Mouse (Mus musculus) heart, embryonic 11.5 days (tissue): ENCODE data around the gene Rpl19. TPM values are rescaled to one million over a fixed set of nuclear protein-coding genes. Genes with fewer than 3 reads are reported as not detected.

Experiments used
- ATAC-seq: fragments of 200-750 bp; cut with Nextera tagmentation; replicated peaks from 2 replicates; pipeline ENCODE4 v1.8.0; 2017; ENCODE audit warnings: moderate library complexity; ENCODE audit not compliant: insufficient number of reproducible peaks, low FRiP score, low TSS enrichment
- H3K27ac ChIP-seq: fragments of 300-500 bp; sonication (generic); 2 replicates; pipeline ENCODE4 v1.5.1; 2014; ENCODE audit warnings: mild to moderate bottlenecking, low read depth, low read length
- H3K27me3 ChIP-seq: fragments of 300-500 bp; sonication (generic); 2 replicates; pipeline ENCODE4 v1.6.1; 2014; ENCODE audit warnings: mild to moderate bottlenecking, low read length, mixed read lengths; ENCODE audit not compliant: control insufficient read depth, insufficient read depth
- H3K36me3 ChIP-seq: fragments of 300-500 bp; sonication (generic); 2 replicates; pipeline ENCODE4 v1.6.1; 2014; ENCODE audit warnings: mild to moderate bottlenecking, low read length, moderate library complexity, mixed read lengths; ENCODE audit not compliant: control insufficient read depth, insufficient read depth
- H3K4me1 ChIP-seq: fragments of 300-500 bp; sonication (generic); 2 replicates; pipeline ENCODE4 v1.6.1; 2014; ENCODE audit warnings: low read length; ENCODE audit not compliant: control insufficient read depth, insufficient read depth
- H3K4me2 ChIP-seq: fragments of 300-500 bp; sonication (generic); 2 replicates; pipeline ENCODE4 v1.6.1; 2014; ENCODE audit warnings: mild to moderate bottlenecking, moderate library complexity
- H3K4me3 ChIP-seq: fragments of 300-500 bp; sonication (generic); 2 replicates; pipeline ENCODE4 v1.5.1; 2014; ENCODE audit warnings: low read depth, low read length
- H3K9ac ChIP-seq: fragments of 300-500 bp; sonication (generic); 2 replicates; pipeline ENCODE4 v1.6.1; 2014; ENCODE audit warnings: mild to moderate bottlenecking, low read depth, low read length, moderate library complexity
- H3K9me3 ChIP-seq: fragments of 300-500 bp; sonication (generic); replicated peaks from 2 replicates; pipeline ENCODE4 v1.6.1; 2016; ENCODE audit warnings: low read length; ENCODE audit not compliant: control insufficient read depth
- WGBS: fragments of 180-500 bp; shearing (Covaris S2); extraction: QIAGEN DNeasy Blood & Tissue Kit; methylation state at CpG from one replicate; pipeline ENCODE4 v1.1.7; 2014; ENCODE audit not compliant: insufficient replicate concordance; 5-methylcytosine and 5-hydroxymethylcytosine counted together
- polyA plus RNA-seq: library from polyadenylated mRNA; unstranded; fragments of >200 nt; fragmentation: Nextera tagmentation; extraction: Ambion mirVana; gene quantifications from 2 replicates; pipeline ENCODE4 v1.2.1, GENCODE M21; 2014

Rpl19 gene
- 855 and 888 TPM in 2 replicates for polyA plus RNA-seq

DNA sequence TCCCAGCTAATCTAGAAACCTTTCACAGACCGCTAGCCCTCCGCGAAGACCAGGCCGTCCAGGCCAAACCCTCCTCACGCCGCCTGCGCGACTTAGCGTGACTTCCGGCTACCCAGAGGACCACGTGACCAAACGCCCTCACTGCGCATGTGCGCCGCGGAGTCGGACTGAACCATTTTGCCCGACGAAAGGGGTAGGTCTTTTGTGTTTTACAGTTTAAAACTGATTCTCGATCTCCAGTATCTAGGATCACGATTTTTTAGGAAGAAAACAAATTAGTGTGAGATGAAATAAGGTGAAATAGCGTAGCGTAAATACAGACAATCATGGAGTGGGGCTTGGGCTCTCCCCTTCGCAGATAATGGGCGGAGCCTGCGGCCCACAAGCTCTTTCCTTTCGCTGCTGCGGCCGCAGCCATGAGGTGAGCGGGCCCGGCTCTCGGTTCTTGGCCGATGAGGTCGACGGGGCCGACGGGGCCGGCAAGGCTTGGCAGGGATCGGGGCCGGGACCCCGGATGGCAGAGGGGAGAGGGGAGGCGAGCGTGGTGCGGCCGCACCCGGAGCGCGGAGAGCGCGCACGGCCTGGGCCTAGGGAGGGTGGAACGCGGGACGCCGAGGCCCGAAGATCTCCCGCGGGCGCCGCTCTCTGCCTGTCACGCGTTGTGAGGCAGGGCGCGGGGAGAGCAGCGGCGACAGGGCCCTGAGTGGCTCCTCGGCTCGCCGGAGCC lies at the start of gene Rpl19:
Gene Rpl19, plus strand, starts transcription at position 141 of the 727 bp plus-strand sequence.
- H3K27ac ChIP-seq, result peak within 1 kb of the TSS; percentile 85
- H3K9ac ChIP-seq, result peak within 1 kb of the TSS; percentile 100
- peaks cover 21% of the 10 kb centered on the region for H3K36me3 ChIP-seq
- peak; percentile 70; the same call in 1 of the 2 replicates for ATAC-seq
- H3K9me3 ChIP-seq, result no peaks in the 10 kb centered on the region
- H3K4me1 ChIP-seq, result peaks cover 10% of the 10 kb centered on the region
- WGBS, result under 1% methylated on average over 69 of the region's 69 CpGs
- H3K4me2 ChIP-seq, result peak within 1 kb of the TSS; percentile 91
- no peaks in the 10 kb centered on the region for H3K27me3 ChIP-seq
- peak within 1 kb of the TSS; percentile 100 for H3K4me3 ChIP-seq

DNA sequence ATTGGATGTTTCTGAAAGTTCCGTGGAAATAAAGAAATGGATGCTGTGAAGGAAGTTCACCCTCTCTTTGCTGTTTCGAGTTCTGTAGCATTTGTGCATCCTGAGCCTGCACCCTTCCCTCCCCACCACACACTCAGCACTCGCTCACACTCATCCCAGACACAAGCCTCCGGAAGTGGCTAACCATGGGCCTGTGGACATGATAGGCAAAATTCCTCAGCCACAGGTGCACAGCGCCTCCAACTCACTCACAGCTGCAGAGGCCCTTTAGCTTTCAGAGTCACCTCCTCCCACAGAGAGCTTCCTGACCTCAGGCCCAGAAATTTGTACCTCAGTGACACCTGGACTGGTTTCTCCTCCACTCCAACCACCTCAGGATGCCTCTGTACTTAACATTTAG lies 48.7 kb upstream of the Rpl19 start:
- WGBS, result 61% methylated on average over 5 of the region's 5 CpGs
- peaks cover 10% of the 10 kb centered on the region; the same call in 1 of the 2 replicates for H3K27me3 ChIP-seq
- no peaks in the 10 kb centered on the region for H3K4me1 ChIP-seq
- H3K4me3 ChIP-seq, result no peak overlapping the region
- no peak for ATAC-seq
- no peak overlapping the region for H3K9ac ChIP-seq
- H3K27ac ChIP-seq, result no peak overlapping the region
- no peak overlapping the region for H3K4me2 ChIP-seq
- H3K9me3 ChIP-seq, result no peaks in the 10 kb centered on the region
- no peaks in the 10 kb centered on the region for H3K36me3 ChIP-seq

DNA sequence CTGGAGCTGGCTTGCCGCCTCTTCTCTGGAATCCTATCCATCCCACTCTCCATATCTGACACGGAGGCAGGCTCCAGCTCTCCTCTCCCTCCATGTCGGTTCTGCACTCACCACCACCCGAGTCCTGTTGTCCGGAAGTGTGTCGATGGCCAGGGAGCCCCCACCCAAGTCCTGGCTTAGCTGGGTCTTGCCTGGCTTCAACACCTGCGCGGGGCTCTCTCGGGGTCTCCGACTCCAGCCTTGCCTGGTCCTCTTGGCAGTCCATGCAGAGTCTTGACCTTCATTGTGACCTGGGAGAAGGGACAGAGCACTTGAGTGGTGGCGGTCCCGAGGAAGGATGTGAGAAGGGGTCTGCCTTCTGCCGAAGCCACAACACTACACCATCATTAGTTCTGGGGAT lies 48.1 kb upstream of the Rpl19 start:
- H3K9ac ChIP-seq, result no peak overlapping the region; the same call in 1 of the 2 replicates
- no peaks in the 10 kb centered on the region for H3K4me1 ChIP-seq
- no peak for ATAC-seq
- H3K27me3 ChIP-seq, result peaks cover 10% of the 10 kb centered on the region; the same call in 1 of the 2 replicates
- no peaks in the 10 kb centered on the region for H3K36me3 ChIP-seq
- H3K27ac ChIP-seq, result no peak overlapping the region
- H3K4me2 ChIP-seq, result no peak overlapping the region
- 72% methylated on average over 13 of the region's 13 CpGs for WGBS
- no peak overlapping the region for H3K4me3 ChIP-seq
- no peaks in the 10 kb centered on the region for H3K9me3 ChIP-seq

DNA sequence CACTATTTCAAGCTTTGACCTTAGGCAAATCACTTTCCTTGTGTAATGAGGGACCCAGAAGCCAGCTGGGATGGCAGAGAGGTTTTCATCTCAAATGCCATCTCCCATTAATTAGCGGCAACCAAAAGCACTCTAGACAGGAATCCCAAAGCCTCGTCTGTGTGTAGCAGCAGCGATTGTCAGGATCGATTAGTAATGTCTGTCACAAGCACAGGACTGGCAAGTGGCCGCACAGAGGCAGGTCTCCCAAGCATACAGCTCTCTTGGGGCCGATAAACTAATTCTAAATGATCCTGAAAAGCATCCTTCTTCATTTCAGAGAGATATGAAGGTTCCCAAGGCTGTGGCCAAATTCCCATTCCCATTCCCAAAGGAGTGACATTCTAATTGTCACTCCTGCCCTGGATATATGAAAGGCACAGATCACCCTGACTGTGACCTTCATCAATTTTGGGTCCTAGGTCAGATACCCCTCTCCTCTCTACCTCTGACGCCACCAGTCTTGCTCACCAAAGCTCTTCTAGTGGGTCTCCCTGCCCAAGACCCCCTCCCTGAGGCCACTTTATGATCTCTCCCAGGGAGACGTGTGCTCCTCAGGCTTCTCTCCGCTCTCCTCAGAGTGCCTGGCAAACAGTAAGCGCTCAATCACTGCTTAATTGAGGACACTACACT lies 46.5 kb upstream of the Rpl19 start:
- no peak overlapping the region for H3K27ac ChIP-seq
- 58% methylated on average over 10 of the region's 10 CpGs for WGBS
- no peak for ATAC-seq

DNA sequence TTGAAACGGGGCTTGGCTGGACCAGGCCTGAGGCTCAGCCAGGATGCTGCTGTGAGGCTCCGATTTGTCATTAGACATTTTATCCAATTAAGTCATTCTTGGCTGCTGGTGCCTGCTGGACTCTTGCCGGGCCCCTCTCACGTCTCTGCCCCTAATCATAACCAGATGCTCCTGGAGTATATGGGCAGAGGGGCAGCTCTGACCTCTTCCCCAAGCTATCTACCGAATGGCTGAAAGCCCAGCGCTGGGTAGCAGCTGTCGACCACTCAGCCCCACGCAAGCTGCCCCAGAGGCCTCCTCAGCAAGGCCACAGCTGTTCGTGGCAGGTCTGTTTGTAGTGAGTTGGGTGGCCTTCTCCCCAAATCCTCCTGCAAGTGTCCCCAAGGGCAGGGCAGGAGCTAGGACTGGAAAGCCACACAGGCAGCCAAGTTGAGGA lies 46.0 kb upstream of the Rpl19 start:
- Histone ChIP-seq H3K27ac (no peak overlapping the region), H3K4me3 (no peak overlapping the region), H3K27me3 (peaks cover 27% of the 10 kb centered on the region), H3K9ac (no peak overlapping the region), H3K4me1 (no peaks in the 10 kb centered on the region), H3K9me3 (no peaks in the 10 kb centered on the region), H3K36me3 (no peaks in the 10 kb centered on the region), H3K4me2 (no peak overlapping the region)
- 63% methylated on average over 9 of the region's 9 CpGs for WGBS
- ATAC-seq, result no peak

More for the DNA sequence above, 46.5 kb upstream of the Rpl19 start:
- Histone ChIP-seq H3K4me2 (no peak overlapping the region), H3K36me3 (no peaks in the 10 kb centered on the region), H3K27me3 (peaks cover 21% of the 10 kb centered on the region), H3K9ac (no peak overlapping the region), H3K9me3 (no peaks in the 10 kb centered on the region), H3K4me3 (no peak overlapping the region), H3K4me1 (no peaks in the 10 kb centered on the region)

DNA sequence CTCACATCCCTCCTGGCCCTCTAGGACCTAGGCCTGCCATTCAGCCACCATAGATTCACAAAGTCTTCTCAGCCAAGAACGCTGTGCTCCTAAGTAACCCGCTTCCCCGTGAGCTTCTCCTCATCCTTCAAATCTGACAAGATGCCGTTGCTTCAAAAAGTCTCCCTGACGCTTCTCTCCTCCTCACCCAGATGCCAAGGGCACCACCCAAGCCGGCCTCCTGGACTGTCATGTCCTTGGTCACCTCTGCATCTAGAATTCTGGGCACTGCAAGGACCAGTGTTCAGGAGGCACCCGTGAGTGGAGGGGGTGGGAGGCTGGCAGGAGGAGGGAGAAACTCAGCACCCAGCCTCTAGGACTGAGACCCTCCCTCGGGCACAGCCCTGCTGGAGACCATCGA lies 43.8 kb upstream of the Rpl19 start:
- Histone ChIP-seq H3K4me1 (0 out of 2 replicates have a peak, but pooled peaks cover 7% of the 10 kb centered on the region), H3K27ac (no peak overlapping the region), H3K9ac (no peak overlapping the region), H3K27me3 (peaks cover 43% of the 10 kb centered on the region), H3K4me2 (no peak overlapping the region), H3K4me3 (no peak overlapping the region), H3K36me3 (no peaks in the 10 kb centered on the region), H3K9me3 (no peaks in the 10 kb centered on the region)
- ATAC-seq, result no peak
- WGBS, result 78% methylated on average over 9 of the region's 9 CpGs

DNA sequence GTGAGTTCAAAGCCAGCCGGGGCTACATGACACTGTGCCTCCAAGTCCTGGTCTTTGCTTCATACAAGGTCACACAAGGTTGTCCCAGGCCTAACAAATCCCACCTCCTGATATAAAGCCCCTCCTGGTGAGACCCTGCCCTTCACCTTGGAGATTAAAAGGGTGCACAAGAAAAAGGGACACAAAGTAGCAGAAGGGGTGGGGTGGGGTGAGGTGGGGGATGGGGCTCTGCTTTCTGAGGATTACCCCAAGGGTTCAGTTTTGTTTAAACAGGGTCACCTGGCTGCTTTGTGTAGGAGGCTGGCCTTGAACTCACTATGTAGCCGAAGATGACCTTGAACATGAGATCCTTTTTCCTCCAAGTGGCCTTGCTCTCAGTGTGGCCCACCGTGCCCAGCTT lies 43.0 kb upstream of the Rpl19 start:
- ATAC-seq, result no peak
- Histone ChIP-seq H3K36me3 (no peaks in the 10 kb centered on the region), H3K27me3 (peaks cover 41% of the 10 kb centered on the region), H3K27ac (no peak overlapping the region), H3K4me3 (no peak overlapping the region), H3K4me2 (no peak overlapping the region), H3K9me3 (no peaks in the 10 kb centered on the region), H3K4me1 (0 out of 2 replicates have a peak, but pooled peaks cover 7% of the 10 kb centered on the region), H3K9ac (no peak overlapping the region)
- WGBS, result 81% methylated on average over 3 of the region's 3 CpGs

DNA sequence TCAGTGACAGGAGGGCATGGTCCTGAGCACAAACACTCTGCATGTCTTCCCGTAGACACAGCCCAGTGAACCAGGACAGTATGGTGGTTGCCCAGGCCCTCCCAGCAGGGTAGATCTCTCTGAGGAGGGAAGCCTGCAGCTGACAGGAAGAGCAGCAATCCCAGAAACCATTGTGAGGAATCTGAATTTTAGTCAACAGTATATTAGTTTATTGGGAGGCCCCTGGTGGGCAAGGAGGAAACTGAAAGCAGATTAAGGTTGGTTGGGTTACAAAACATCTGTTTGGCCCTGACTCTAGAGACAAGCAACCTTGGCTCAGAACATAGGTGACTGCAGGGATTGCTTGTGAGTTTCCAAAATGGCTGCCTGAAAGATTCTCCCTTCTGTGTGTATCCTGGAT lies 42.5 kb upstream of the Rpl19 start:
- no peak overlapping the region for H3K4me3 ChIP-seq
- H3K4me1 ChIP-seq, result peaks cover 7% of the 10 kb centered on the region; the same call in 1 of the 2 replicates
- no peak overlapping the region for H3K4me2 ChIP-seq
- 76% methylated on average over 1 of the region's 1 CpGs for WGBS
- no peak overlapping the region for H3K27ac ChIP-seq
- H3K36me3 ChIP-seq, result no peaks in the 10 kb centered on the region
- no peak for ATAC-seq
- no peaks in the 10 kb centered on the region for H3K9me3 ChIP-seq
- H3K27me3 ChIP-seq, result peaks cover 41% of the 10 kb centered on the region
- no peak overlapping the region for H3K9ac ChIP-seq
